Mouse (Mus musculus): ENCODE data around the gene Trim30b. TPM values are rescaled to one million over a fixed set of nuclear protein-coding genes. Genes with fewer than 3 reads are reported as not detected.

Trim30b gene
- polyA plus RNA-seq, 1 experiment from 2014 or later, result 0.11 TPM

Other genes with a start within 250 kb of the Trim30b start
- not detected in 2 replicates for gene Ubqln5, start 240.1 kb downstream of the Trim30b start, polyA plus RNA-seq (2014; fragmentation: Nextera tagmentation; extraction: Ambion mirVana)
- not detected in 2 replicates for gene Olfr643, start 232.5 kb downstream of the Trim30b start, polyA plus RNA-seq (2014; fragmentation: Nextera tagmentation; extraction: Ambion mirVana)
- gene Ubqln3, start 226.6 kb downstream of the Trim30b start, polyA plus RNA-seq (2014; fragmentation: Nextera tagmentation; extraction: Ambion mirVana), result not detected in 2 replicates
- gene Ubqlnl, start 219.3 kb downstream of the Trim30b start, polyA plus RNA-seq (2014; fragmentation: Nextera tagmentation; extraction: Ambion mirVana), result not detected in 2 replicates
- not detected in 2 replicates for gene Olfm5, start 205.1 kb downstream of the Trim30b start, polyA plus RNA-seq (2014; fragmentation: Nextera tagmentation; extraction: Ambion mirVana)
- 0.35 and 0.49 TPM in 2 replicates for gene Olfr648, start 186.5 kb downstream of the Trim30b start, polyA plus RNA-seq (2014; fragmentation: Nextera tagmentation; extraction: Ambion mirVana)
- gene Olfr649, start 173.9 kb downstream of the Trim30b start, polyA plus RNA-seq (2014; fragmentation: Nextera tagmentation; extraction: Ambion mirVana), result not detected in 2 replicates
- 2.5 and 3.4 TPM in 2 replicates for gene Trim6, start 151.1 kb downstream of the Trim30b start, polyA plus RNA-seq (2014; fragmentation: Nextera tagmentation; extraction: Ambion mirVana)
- 0.74 and 1.1 TPM in 2 replicates for gene Trim34a, start 125.4 kb downstream of the Trim30b start, polyA plus RNA-seq (2014; fragmentation: Nextera tagmentation; extraction: Ambion mirVana)
- gene Trim5, start 81.8 kb downstream of the Trim30b start, polyA plus RNA-seq (2014; fragmentation: Nextera tagmentation; extraction: Ambion mirVana), result 0.09 and 0.14 TPM in 2 replicates
- gene Trim12a, start 54.4 kb downstream of the Trim30b start, polyA plus RNA-seq (2014; fragmentation: Nextera tagmentation; extraction: Ambion mirVana), result 2.1 and 3.2 TPM in 2 replicates
- gene Trim34b, start 40.4 kb downstream of the Trim30b start, polyA plus RNA-seq (2014; fragmentation: Nextera tagmentation; extraction: Ambion mirVana), result not detected in 2 replicates
- gene Trim12c, start 16.5 kb downstream of the Trim30b start, polyA plus RNA-seq (2014; fragmentation: Nextera tagmentation; extraction: Ambion mirVana), result 0.45 and 1.0 TPM in 2 replicates
- 0.11 and 0.32 TPM in 2 replicates for gene Trim30c, start 31.0 kb upstream of the Trim30b start, polyA plus RNA-seq (2014; fragmentation: Nextera tagmentation; extraction: Ambion mirVana)
- gene Trim30a, start 95.3 kb upstream of the Trim30b start, polyA plus RNA-seq (2014; fragmentation: Nextera tagmentation; extraction: Ambion mirVana), result 0.74 and 0.81 TPM in 2 replicates
- 0.11 and 0.31 TPM in 2 replicates for gene Trim30d, start 138.0 kb upstream of the Trim30b start, polyA plus RNA-seq (2014; fragmentation: Nextera tagmentation; extraction: Ambion mirVana)
- not detected in 2 replicates for gene Olfr651, start 180.2 kb upstream of the Trim30b start, polyA plus RNA-seq (2014; fragmentation: Nextera tagmentation; extraction: Ambion mirVana)
- gene Olfr652, start 191.0 kb upstream of the Trim30b start, polyA plus RNA-seq (2014; fragmentation: Nextera tagmentation; extraction: Ambion mirVana), result not detected in 2 replicates
- gene Olfr653, start 207.4 kb upstream of the Trim30b start, polyA plus RNA-seq (2014; fragmentation: Nextera tagmentation; extraction: Ambion mirVana), result not detected in 2 replicates
- not detected in 2 replicates for gene Olfr654, start 217.1 kb upstream of the Trim30b start, polyA plus RNA-seq (2014; fragmentation: Nextera tagmentation; extraction: Ambion mirVana)
- gene Olfr655, start 231.9 kb upstream of the Trim30b start, polyA plus RNA-seq (2014; fragmentation: Nextera tagmentation; extraction: Ambion mirVana), result not detected in 2 replicates
- gene Olfr656, start 244.1 kb upstream of the Trim30b start, polyA plus RNA-seq (2014; fragmentation: Nextera tagmentation; extraction: Ambion mirVana), result not detected in 2 replicates